Mouse (Mus musculus): ENCODE results near the gene Prickle2. TPM values are rescaled to one million over a fixed set of nuclear protein-coding genes. Genes with fewer than 3 reads are reported as not detected.

The Prickle2 gene
- polyA plus RNA-seq, 1 experiment from 2014 or later, result 4.1 TPM

GRCm38 (mm10) chr6:92525646-92526045, 180.3 kb downstream of the Prickle2 start:
- ATAC-seq (replicated peaks; ENCODE audit: insufficient number of reproducible peaks, low FRiP score, low TSS enrichment, low read depth) (no peak), DNase-seq (ENCODE audit: low spot score) (no peak)
- H3K27ac ChIP-seq (replicated peaks; ENCODE audit: low read depth, low read length), result no peak overlapping the region
- no peaks in the 10 kb centered on the region for H3K36me3 ChIP-seq (replicated peaks; ENCODE audit: control insufficient read depth, insufficient read depth, low read depth, low read length)
- H3K4me3 ChIP-seq (ENCODE audit: low read depth, low read length), result no peak overlapping the region
- no peaks in the 10 kb centered on the region for H3K9me3 ChIP-seq (replicated peaks; ENCODE audit: control insufficient read depth, low read length)
- no peak overlapping the region for H3K9ac ChIP-seq (replicated peaks; ENCODE audit: low read length)
- H3K4me2 ChIP-seq (ENCODE audit: low read depth, low read length), result no peak overlapping the region
- no peaks in the 10 kb centered on the region for H3K4me1 ChIP-seq (ENCODE audit: control insufficient read depth, insufficient read depth, low read length)
- no peaks in the 10 kb centered on the region for H3K27me3 ChIP-seq (ENCODE audit: control insufficient read depth, insufficient read depth, low read length)
- 76% methylated on average over 2 of the region's 2 CpGs for WGBS

- 82% methylated on average over 7 of the region's 7 CpGs for WGBS
- no peak for ATAC-seq (replicated peaks; ENCODE audit: insufficient number of reproducible peaks, low FRiP score, low TSS enrichment, low read depth)
Observed at GRCm38 (mm10) chr6:92521526-92522075, 184.4 kb downstream of the Prickle2 start.

GRCm38 (mm10) chr6:92520088-92520875, 185.7 kb downstream of the Prickle2 start:
- H3K36me3 ChIP-seq (replicated peaks; ENCODE audit: control insufficient read depth, insufficient read depth, low read depth, low read length), result no peaks in the 10 kb centered on the region
- ATAC-seq (replicated peaks; ENCODE audit: insufficient number of reproducible peaks, low FRiP score, low TSS enrichment, low read depth) (no peak), DNase-seq (ENCODE audit: low spot score) (no peak)
- no peak overlapping the region for H3K9ac ChIP-seq (replicated peaks; ENCODE audit: low read length)
- no peaks in the 10 kb centered on the region for H3K27me3 ChIP-seq (ENCODE audit: control insufficient read depth, insufficient read depth, low read length)
- no peak overlapping the region for H3K4me2 ChIP-seq (ENCODE audit: low read depth, low read length)
- H3K4me3 ChIP-seq (ENCODE audit: low read depth, low read length), result no peak overlapping the region
- no peaks in the 10 kb centered on the region for H3K4me1 ChIP-seq (ENCODE audit: control insufficient read depth, insufficient read depth, low read length)
- WGBS, result 83% methylated on average over 5 of the region's 5 CpGs
- no peaks in the 10 kb centered on the region for H3K9me3 ChIP-seq (replicated peaks; ENCODE audit: control insufficient read depth, low read length)
- H3K27ac ChIP-seq (replicated peaks; ENCODE audit: low read depth, low read length), result no peak overlapping the region

More at GRCm38 (mm10) chr6:92521526-92522075, 184.4 kb downstream of the Prickle2 start:
- Histone ChIP-seq H3K36me3 (replicated peaks; ENCODE audit: control insufficient read depth, insufficient read depth, low read depth, low read length) (no peaks in the 10 kb centered on the region), H3K9me3 (replicated peaks; ENCODE audit: control insufficient read depth, low read length) (no peaks in the 10 kb centered on the region), H3K4me1 (ENCODE audit: control insufficient read depth, insufficient read depth, low read length) (no peaks in the 10 kb centered on the region), H3K9ac (replicated peaks; ENCODE audit: low read length) (no peak overlapping the region), H3K4me3 (ENCODE audit: low read depth, low read length) (no peak overlapping the region), H3K4me2 (ENCODE audit: low read depth, low read length) (no peak overlapping the region), H3K27ac (replicated peaks; ENCODE audit: low read depth, low read length) (no peak overlapping the region), H3K27me3 (ENCODE audit: control insufficient read depth, insufficient read depth, low read length) (no peaks in the 10 kb centered on the region)
- no peak for DNase-seq (ENCODE audit: low spot score)

- Histone ChIP-seq H3K36me3 (replicated peaks; ENCODE audit: control insufficient read depth, insufficient read depth, low read depth, low read length) (no peaks in the 10 kb centered on the region), H3K4me3 (ENCODE audit: low read depth, low read length) (no peak overlapping the region), H3K27ac (replicated peaks; ENCODE audit: low read depth, low read length) (no peak overlapping the region), H3K9me3 (replicated peaks; ENCODE audit: control insufficient read depth, low read length) (no peaks in the 10 kb centered on the region), H3K27me3 (ENCODE audit: control insufficient read depth, insufficient read depth, low read length) (no peaks in the 10 kb centered on the region), H3K9ac (replicated peaks; ENCODE audit: low read length) (no peak overlapping the region), H3K4me2 (ENCODE audit: low read depth, low read length) (no peak overlapping the region), H3K4me1 (ENCODE audit: control insufficient read depth, insufficient read depth, low read length) (no peaks in the 10 kb centered on the region)
- WGBS, result 87% methylated on average over 6 of the region's 6 CpGs
- ATAC-seq (replicated peaks; ENCODE audit: insufficient number of reproducible peaks, low FRiP score, low TSS enrichment, low read depth), result no peak
- no peak for DNase-seq (ENCODE audit: low spot score)
Observed at GRCm38 (mm10) chr6:92518438-92518968, 187.5 kb downstream of the Prickle2 start.

GRCm38 (mm10) chr6:92517002-92517401, 189.0 kb downstream of the Prickle2 start:
- Histone ChIP-seq H3K4me3 (ENCODE audit: low read depth, low read length) (no peak overlapping the region), H3K27ac (replicated peaks; ENCODE audit: low read depth, low read length) (no peak overlapping the region), H3K9me3 (replicated peaks; ENCODE audit: control insufficient read depth, low read length) (no peaks in the 10 kb centered on the region), H3K27me3 (ENCODE audit: control insufficient read depth, insufficient read depth, low read length) (no peaks in the 10 kb centered on the region), H3K4me2 (ENCODE audit: low read depth, low read length) (no peak overlapping the region), H3K9ac (replicated peaks; ENCODE audit: low read length) (no peak overlapping the region), H3K36me3 (replicated peaks; ENCODE audit: control insufficient read depth, insufficient read depth, low read depth, low read length) (no peaks in the 10 kb centered on the region), H3K4me1 (ENCODE audit: control insufficient read depth, insufficient read depth, low read length) (no peaks in the 10 kb centered on the region)
- no peak for DNase-seq (ENCODE audit: low spot score)
- WGBS, result 70% methylated on average over 2 of the region's 2 CpGs
- no peak for ATAC-seq (replicated peaks; ENCODE audit: insufficient number of reproducible peaks, low FRiP score, low TSS enrichment, low read depth)

GRCm38 (mm10) chr6:92512001-92512400, 194.0 kb downstream of the Prickle2 start:
- Histone ChIP-seq H3K9me3 (replicated peaks; ENCODE audit: control insufficient read depth, low read length) (no peaks in the 10 kb centered on the region), H3K9ac (replicated peaks; ENCODE audit: low read length) (no peak overlapping the region), H3K36me3 (replicated peaks; ENCODE audit: control insufficient read depth, insufficient read depth, low read depth, low read length) (no peaks in the 10 kb centered on the region), H3K4me2 (ENCODE audit: low read depth, low read length) (no peak overlapping the region), H3K4me1 (ENCODE audit: control insufficient read depth, insufficient read depth, low read length) (no peaks in the 10 kb centered on the region), H3K27me3 (ENCODE audit: control insufficient read depth, insufficient read depth, low read length) (no peaks in the 10 kb centered on the region), H3K27ac (replicated peaks; ENCODE audit: low read depth, low read length) (no peak overlapping the region), H3K4me3 (ENCODE audit: low read depth, low read length) (no peak overlapping the region)
- WGBS, result 94% methylated on average over 1 of the region's 1 CpGs
- DNase-seq (ENCODE audit: low spot score) (no peak), ATAC-seq (replicated peaks; ENCODE audit: insufficient number of reproducible peaks, low FRiP score, low TSS enrichment, low read depth) (no peak)

- Histone ChIP-seq H3K27ac (replicated peaks; ENCODE audit: low read depth, low read length) (no peak overlapping the region), H3K27me3 (ENCODE audit: control insufficient read depth, insufficient read depth, low read length) (no peaks in the 10 kb centered on the region), H3K4me1 (ENCODE audit: control insufficient read depth, insufficient read depth, low read length) (no peaks in the 10 kb centered on the region), H3K4me3 (ENCODE audit: low read depth, low read length) (no peak overlapping the region), H3K36me3 (replicated peaks; ENCODE audit: control insufficient read depth, insufficient read depth, low read depth, low read length) (no peaks in the 10 kb centered on the region), H3K9ac (replicated peaks; ENCODE audit: low read length) (no peak overlapping the region), H3K9me3 (replicated peaks; ENCODE audit: control insufficient read depth, low read length) (no peaks in the 10 kb centered on the region), H3K4me2 (ENCODE audit: low read depth, low read length) (no peak overlapping the region)
- DNase-seq (ENCODE audit: low spot score) (no peak), ATAC-seq (replicated peaks; ENCODE audit: insufficient number of reproducible peaks, low FRiP score, low TSS enrichment, low read depth) (no peak)
- WGBS, result 69% methylated on average over 2 of the region's 2 CpGs
Observed at GRCm38 (mm10) chr6:92509712-92510111, 196.2 kb downstream of the Prickle2 start.

GRCm38 (mm10) chr6:92506276-92506675, 199.7 kb downstream of the Prickle2 start:
- Histone ChIP-seq H3K36me3 (replicated peaks; ENCODE audit: control insufficient read depth, insufficient read depth, low read depth, low read length) (no peaks in the 10 kb centered on the region), H3K27ac (replicated peaks; ENCODE audit: low read depth, low read length) (no peak overlapping the region), H3K9ac (replicated peaks; ENCODE audit: low read length) (no peak overlapping the region), H3K4me2 (ENCODE audit: low read depth, low read length) (no peak overlapping the region), H3K4me1 (ENCODE audit: control insufficient read depth, insufficient read depth, low read length) (no peaks in the 10 kb centered on the region), H3K4me3 (ENCODE audit: low read depth, low read length) (no peak overlapping the region), H3K27me3 (ENCODE audit: control insufficient read depth, insufficient read depth, low read length) (no peaks in the 10 kb centered on the region), H3K9me3 (replicated peaks; ENCODE audit: control insufficient read depth, low read length) (no peaks in the 10 kb centered on the region)
- no peak for ATAC-seq (replicated peaks; ENCODE audit: insufficient number of reproducible peaks, low FRiP score, low TSS enrichment, low read depth)
- WGBS, result 58% methylated on average over 3 of the region's 3 CpGs
- no peak for DNase-seq (ENCODE audit: low spot score)
